Mouse (Mus musculus): ENCODE data around the gene Cd164l2.

Cd164l2 gene

DNA sequence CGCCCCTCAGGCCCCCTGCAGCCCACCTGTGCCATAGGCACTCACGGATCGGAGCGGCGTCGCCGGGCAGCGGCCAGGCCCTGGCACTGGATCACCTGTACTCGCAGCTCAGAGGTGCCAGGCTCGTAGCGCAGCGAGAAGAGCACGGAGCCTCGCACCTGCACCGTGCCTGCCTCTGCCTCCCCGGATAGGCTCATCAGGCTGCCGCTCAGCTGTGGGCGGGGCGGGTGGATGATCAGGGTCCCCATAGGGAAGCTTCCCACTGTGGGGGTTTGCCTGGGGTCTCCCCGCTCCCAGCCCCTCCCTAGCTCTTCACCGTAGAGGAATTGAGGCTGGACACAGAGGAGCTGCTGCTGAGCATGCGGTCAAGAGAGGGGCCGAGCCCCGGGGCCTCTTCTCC, 44.9 kb downstream of the Cd164l2 start:
- no peak for DNase-seq (ENCODE audit: low spot score in 2 of 2)

DNA sequence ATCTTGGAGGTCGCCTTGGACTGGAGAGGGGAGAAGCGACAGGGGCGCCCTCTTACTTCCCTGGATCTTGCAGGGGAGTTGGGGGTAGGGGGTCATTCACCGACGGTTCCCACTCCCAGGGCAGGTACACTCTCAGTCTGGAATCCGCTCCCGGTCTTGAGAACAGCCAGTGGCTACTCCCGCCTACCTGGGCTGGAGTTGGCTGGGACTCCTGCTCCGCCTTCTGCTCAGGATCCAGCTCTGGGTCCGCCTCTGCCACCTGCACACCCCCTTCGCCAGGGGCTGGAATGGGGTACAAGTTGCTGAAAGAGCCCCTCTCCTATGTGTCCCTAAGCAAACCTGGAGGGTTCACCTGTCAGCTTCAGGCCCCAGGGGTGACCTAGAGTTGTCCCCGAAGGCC, 45.3 kb downstream of the Cd164l2 start:
- DNase-seq (ENCODE audit: low spot score in 2 of 2) = no peak

DNA sequence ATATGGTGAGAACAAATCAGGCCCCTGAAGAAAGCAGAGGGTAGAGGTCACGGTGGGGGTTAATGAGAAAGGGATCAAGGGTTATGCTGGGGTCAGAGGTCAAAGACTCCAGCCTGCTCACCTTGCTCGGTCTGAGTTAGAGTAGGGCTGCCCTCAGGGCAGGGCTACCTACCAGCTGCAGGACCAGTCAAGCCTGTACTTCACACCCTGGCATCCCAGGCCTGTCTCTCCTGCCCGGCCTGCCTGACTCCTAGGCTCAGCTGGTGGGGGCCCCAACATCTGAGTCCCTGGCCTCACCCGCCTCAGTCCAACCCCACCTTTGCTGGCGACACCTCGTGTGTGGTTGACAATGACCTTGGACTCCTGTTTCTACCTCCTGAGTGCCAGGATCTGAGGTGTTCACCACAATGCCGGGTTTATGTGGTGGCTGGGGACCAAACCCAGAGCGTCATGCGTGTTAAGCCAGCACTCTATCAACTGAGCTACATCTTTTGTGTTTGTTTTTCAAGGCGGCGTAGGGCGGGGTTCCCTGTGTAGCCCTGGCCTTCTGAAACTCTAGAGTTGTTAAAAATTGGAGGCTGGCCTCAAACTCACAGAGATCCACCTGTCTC, 46.0 kb downstream of the Cd164l2 start:
- DNase-seq (ENCODE audit: low spot score in 2 of 2) = no peak

DNA sequence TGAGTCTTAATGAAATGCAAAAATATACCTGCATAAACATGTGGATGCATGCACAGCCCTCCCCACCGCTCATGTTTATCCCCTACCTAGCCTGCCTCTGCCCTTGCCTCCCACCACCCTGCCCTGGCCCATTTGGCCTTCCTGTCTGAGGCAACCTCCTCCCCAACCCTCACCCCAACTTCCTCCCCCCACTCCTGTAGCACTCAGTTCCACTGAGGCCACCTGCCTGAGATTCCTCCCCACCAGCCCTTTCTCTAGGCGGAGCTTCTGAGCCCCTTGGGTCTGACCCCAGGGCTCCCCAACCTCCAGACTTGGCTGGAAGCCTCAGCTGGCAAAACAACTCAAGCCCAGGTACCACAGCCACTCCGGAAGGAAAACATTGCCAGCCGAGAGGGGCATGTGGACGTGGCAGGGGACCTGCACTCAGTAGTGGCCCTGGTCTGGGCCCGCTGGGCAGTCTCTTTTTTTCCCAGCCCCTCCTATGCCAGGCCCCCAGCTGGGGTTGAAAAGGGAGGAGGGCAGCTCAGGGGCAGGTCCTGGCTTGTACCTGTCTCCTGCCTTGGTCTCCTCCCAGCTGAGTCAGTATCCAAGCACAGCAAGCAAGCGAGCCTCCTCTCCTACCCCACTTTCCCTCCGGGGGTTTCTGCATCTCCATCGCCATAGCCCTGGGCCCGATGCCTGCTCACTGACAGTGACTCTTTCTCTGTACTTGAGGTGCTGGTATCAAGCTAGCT, 49.9 kb downstream of the Cd164l2 start:
- no peak for DNase-seq (ENCODE audit: low spot score in 2 of 2)

DNA sequence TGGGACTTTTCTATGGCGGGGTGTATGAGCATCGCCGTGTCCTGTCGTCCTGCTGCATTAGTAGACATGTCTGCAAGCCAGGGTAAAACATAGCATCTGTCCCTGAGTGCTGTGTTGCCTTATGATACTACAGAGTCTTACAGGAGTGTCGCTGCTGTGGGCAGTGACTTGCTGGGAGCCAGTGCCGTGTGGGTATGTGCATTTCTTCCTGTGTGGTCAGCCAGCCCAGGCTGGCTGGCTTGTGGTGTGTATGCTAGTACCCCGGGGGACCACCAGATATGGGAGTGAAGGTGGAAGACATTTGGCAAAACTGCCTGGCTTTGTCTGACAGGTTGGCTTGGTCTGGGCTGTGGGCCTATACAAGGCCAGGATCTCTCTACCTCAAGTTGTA, 50.4 kb downstream of the Cd164l2 start:
- no peak for DNase-seq (ENCODE audit: low spot score in 2 of 2)

DNA sequence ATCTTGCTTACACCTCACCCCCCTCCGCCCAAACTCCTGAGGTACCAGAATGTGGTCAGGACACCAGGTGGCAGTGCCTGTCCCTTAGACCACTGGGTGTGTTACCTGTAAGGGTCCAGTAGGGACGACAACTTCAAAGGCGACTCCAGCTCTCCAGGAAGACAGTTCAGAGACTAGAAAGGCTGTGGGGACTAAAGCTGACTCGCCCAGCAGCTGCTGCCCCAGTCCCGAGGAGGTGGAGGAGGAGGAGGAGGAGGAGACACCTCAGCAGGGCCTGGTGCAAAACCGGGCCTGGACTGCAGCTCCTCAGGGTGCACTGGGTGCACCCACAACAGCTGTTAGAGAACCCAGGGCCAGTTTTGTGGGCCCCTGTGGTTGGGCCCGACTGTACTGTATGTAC, 51.0 kb downstream of the Cd164l2 start, which contains the start of gene Sytl1:
Gene Sytl1, minus strand, starts transcription at position 232 of the 400 bp plus-strand sequence.
- DNase-seq (ENCODE audit: low spot score in 2 of 2) = no peak

DNA sequence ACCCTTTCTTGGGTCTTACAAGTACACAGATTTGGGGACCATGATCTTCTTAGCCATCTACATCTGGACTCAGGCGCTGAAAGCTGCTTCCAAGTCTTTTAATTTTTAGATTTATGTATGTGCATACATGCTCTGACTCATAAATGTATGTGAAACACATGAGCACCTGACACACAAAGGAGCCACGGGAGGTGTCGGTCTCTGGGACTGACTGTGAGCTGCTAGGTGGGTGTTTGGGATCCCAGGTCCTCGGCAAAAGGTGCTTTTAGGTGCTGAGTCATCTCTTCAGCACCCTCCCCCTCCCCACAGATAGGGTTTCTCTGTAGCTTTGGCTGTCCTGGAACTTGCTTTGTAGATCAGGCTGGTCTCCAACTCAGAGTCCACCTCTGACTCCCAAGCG, 51.8 kb downstream of the Cd164l2 start:
- no peak for DNase-seq (ENCODE audit: low spot score in 2 of 2)

DNA sequence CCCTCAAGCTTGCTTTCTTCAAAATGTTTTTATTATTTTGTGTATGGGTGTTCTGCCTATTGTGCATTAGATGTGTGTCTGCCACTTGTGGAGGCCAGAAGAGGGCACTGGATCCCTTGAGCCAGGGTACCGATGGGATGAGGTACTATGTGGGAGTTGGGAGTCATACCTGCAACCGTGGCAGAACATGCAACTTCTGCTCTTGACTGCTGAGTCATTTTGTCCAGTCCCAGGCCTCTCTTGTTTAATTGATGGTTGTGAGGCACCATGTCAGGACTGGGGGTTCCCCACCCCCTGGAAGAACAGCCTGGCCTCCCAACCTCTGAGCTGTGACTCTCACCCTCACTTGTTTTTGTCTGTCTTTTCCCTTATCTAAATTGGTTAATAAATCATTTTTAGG, 52.6 kb downstream of the Cd164l2 start:
- DNase-seq (ENCODE audit: low spot score in 2 of 2) = no peak

DNA sequence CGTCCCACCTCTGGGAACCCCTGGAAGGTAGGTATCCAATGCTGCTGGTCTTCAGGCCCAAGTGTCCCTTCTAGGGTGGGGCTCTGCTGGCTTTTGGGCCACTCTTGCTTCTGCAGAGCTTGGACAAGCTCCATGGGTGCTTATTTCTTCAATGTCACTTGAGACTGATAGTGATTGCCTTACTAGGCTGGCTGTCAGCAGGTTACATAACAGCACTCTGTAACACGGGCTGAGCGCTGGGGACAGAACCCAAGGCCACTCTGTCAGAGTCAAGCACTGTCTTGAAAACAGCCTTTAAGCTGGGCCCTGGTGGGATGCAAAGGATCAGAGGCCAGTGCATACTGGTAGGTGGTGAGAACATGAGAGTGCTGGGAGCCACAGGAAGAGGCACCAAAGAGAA, 53.4 kb downstream of the Cd164l2 start:
- DNase-seq (ENCODE audit: low spot score in 2 of 2) = no peak

DNA sequence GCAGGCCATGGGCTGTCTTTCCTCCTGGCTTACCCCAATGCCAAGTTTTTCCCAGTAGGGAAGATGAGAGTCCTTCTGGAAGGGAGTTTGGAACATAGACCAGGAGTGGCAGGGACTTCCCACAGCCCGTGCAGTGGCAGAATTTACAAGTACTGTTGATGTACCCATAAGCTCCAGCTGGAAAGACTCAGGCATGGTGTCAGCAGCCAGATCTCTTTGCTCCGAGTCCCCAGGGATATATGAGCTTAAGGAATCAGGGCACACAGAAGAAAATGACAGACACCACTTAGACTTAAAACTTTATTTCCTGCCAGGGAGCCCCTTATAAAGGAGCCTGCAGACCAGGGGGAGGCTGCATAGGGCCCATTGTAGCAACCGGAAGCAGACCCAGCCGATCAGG, 53.8 kb downstream of the Cd164l2 start:
- no peak for DNase-seq (ENCODE audit: low spot score in 2 of 2)

DNA sequence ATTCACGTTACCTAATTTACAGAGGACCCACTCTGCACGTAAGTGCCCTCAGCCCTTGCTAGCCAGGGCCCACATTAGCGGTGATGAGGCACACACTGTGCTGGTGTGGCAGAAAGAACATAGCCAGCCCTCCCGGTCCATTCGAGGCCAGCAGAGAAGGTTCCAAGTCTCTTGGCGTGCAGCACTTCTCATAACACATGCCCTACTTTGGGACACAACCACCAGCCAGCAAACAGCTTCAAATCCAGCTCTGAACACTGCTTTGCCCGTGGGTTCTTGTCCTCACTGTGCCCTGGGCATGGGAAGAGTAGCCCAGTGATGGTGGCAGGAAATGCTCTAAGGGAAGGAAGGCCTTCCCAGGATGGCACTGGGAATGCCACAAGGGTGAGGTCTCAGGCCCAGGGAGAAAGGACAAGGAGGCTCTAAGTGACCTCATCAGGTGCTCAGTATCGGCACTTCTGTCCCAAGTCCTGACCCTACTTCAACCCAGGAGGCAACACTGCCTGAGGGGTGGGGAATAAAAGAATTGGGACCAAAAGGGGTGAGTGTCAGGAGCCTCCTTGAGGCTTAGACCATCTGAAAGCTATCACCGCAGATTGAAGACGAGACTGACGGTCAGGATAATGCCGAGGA, 54.4 kb downstream of the Cd164l2 start:
- DNase-seq (ENCODE audit: low spot score in 2 of 2) = no peak

DNA sequence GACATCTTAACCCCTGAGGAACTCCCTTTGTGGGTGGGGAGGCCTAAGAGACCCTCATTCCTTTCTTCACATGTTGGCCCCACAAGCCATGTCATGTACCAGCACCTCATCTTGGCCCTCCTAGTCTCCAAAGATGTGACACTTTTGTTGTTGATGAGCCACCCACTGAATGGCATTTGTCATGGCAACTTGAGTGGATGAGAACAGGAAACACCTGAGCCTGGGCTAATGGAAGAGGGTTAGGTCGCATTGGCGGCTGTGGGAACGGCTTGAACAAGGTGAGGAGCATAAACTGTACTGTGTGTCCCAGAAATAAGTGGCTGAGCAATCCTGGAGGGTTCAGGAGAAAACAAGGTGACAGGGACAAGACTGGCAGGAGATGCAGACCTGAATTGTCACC, 57.0 kb downstream of the Cd164l2 start:
- DNase-seq (ENCODE audit: low spot score in 2 of 2) = no peak

DNA sequence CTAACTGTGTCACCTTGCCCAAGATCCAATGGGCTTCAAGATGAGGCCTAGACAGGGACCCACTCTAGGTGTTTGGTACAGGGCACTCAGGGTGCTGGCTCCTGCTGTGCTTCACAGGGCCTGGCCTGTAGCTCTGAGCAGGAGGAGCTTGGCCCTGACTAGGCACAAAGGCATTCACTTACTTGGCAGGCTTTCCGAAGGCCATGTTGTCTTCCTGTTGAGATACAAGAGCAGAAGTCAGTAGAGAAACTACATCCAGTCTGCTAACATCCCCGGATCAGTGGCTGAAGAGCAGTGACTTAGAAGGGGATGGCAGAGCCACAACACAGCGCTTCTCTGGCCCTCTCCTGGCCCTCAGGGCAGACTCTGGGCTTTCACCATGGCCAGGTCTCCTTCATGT, 57.7 kb downstream of the Cd164l2 start:
- no peak for DNase-seq (ENCODE audit: low spot score in 2 of 2)

DNA sequence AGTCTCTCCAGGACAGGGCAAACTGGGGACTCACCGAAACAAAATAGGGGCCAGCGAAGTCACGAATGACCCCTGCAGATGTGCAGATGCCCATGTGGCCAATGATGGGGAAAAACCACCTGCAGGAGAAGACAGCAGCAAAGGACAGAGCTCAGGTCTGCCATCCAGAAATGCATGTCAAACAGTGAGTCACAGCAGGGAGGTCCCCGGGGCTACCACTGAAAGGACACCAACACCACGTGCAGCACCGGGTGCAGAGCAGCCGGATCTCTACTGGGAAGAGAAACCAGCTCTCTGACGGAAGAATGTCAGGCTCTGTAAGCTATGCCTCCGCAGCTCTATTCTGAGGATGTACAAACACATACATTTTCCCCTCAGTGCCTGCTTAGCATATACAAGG, 59.0 kb downstream of the Cd164l2 start:
- DNase-seq (ENCODE audit: low spot score in 2 of 2) = no peak

Data from frontal cortex, postnatal 25 days (tissue).